Mouse (Mus musculus) limb, embryonic 10.5 days (tissue): ENCODE results near the gene Mrln. TPM values are rescaled to one million over a fixed set of nuclear protein-coding genes. Genes with fewer than 3 reads are reported as not detected.
A peak's percentile ranks its signal among the peaks of the same experiment; 100 is the strongest.

Source experiments
- DNase-seq: peaks from one replicate; pipeline ENCODE4 v3.0.0-alpha.2; 2017; ENCODE audit warnings: low spot score
- H3K27ac ChIP-seq: fragments of 300-500 bp; sonication (generic); 2 replicates; pipeline ENCODE4 v1.5.1; 2016; ENCODE audit warnings: mild to moderate bottlenecking
- H3K27me3 ChIP-seq: fragments of 300-500 bp; sonication (generic); 2 replicates; pipeline ENCODE4 v1.6.1; 2016; ENCODE audit warnings: low read depth, mild to moderate bottlenecking; ENCODE audit not compliant: poor library complexity, severe bottlenecking
- H3K36me3 ChIP-seq: fragments of 300-500 bp; sonication (generic); 2 replicates; pipeline ENCODE4 v1.6.1; 2016; ENCODE audit warnings: mild to moderate bottlenecking, moderate library complexity
- H3K4me1 ChIP-seq: fragments of 300-500 bp; sonication (generic); 2 replicates; pipeline ENCODE4 v1.6.1; 2016
- H3K4me3 ChIP-seq: fragments of 300-500 bp; sonication (generic); 2 replicates; pipeline ENCODE4 v1.5.1; 2016; ENCODE audit warnings: mild to moderate bottlenecking, moderate library complexity
- H3K9me3 ChIP-seq: fragments of 300-500 bp; sonication (generic); replicated peaks from 2 replicates; pipeline ENCODE4 v1.6.1; 2016; ENCODE audit warnings: mild to moderate bottlenecking
- WGBS: fragments of 180-500 bp; shearing (Covaris S2); methylation state at CpG from one replicate; pipeline ENCODE4 v1.1.7; 2016; 5-methylcytosine and 5-hydroxymethylcytosine counted together
- polyA plus RNA-seq: library from polyadenylated mRNA; unstranded; fragments of >200 nt; fragmentation: Nextera tagmentation; extraction: Ambion mirVana; gene quantifications from 2 replicates; pipeline ENCODE4 v1.2.1, GENCODE M21; 2016

Mrln gene
- polyA plus RNA-seq, 1 experiment from 2014 or later, result 2.9 TPM

- Histone ChIP-seq H3K27me3 (peaks cover 57% of the 10 kb centered on the region), H3K27ac (peak within 1 kb of the TSS; percentile 82), H3K36me3 (no peaks in the 10 kb centered on the region), H3K9me3 (no peaks in the 10 kb centered on the region), H3K4me1 (peaks cover 21% of the 10 kb centered on the region), H3K4me3 (peak within 1 kb of the TSS; percentile 73)
- WGBS, result under 1% methylated on average over 54 of the region's 54 CpGs
- DNase-seq, result peak; percentile 84
These were observed 40.6 kb downstream of the Mrln start, which contains the start of gene Slc16a9 for GRCm38 (mm10) chr10:70244921-70245558. TSS of gene Slc16a9 (plus strand) at chr10:70245100.

- H3K27me3 ChIP-seq, result peaks cover 57% of the 10 kb centered on the region
- H3K4me1 ChIP-seq, result peaks cover 21% of the 10 kb centered on the region
- H3K9me3 ChIP-seq, result no peaks in the 10 kb centered on the region
- WGBS, result under 1% methylated on average over 16 of the region's 16 CpGs
- no peak for DNase-seq
- no peaks in the 10 kb centered on the region for H3K36me3 ChIP-seq
- H3K4me3 ChIP-seq, result peak overlapping the region; percentile 73
- H3K27ac ChIP-seq, result peak overlapping the region; percentile 82
These were observed 41.1 kb downstream of the Mrln start for GRCm38 (mm10) chr10:70245559-70245945.

- WGBS, result 30% methylated on average over 9 of the region's 9 CpGs
- peak overlapping the region; percentile 73 for H3K4me3 ChIP-seq
These were observed 41.6 kb downstream of the Mrln start for GRCm38 (mm10) chr10:70246076-70246475.

GRCm38 (mm10) chr10:70250354-70250753, 45.9 kb downstream of the Mrln start:
- Histone ChIP-seq H3K9me3 (no peaks in the 10 kb centered on the region), H3K4me3 (no peak overlapping the region), H3K4me1 (peaks cover 8% of the 10 kb centered on the region), H3K27me3 (peaks cover 29% of the 10 kb centered on the region), H3K36me3 (no peaks in the 10 kb centered on the region), H3K27ac (no peak overlapping the region)
- no peak for DNase-seq
- 80% methylated on average over 4 of the region's 4 CpGs for WGBS

More at GRCm38 (mm10) chr10:70246076-70246475, 41.6 kb downstream of the Mrln start:
- peak; percentile 32 for DNase-seq
- Histone ChIP-seq H3K27ac (no peak overlapping the region), H3K27me3 (peaks cover 57% of the 10 kb centered on the region), H3K36me3 (no peaks in the 10 kb centered on the region), H3K9me3 (no peaks in the 10 kb centered on the region), H3K4me1 (peaks cover 21% of the 10 kb centered on the region)

- DNase-seq, result no peak
- H3K9me3 ChIP-seq, result no peaks in the 10 kb centered on the region
- WGBS, result 89% methylated on average over 6 of the region's 6 CpGs
- peaks cover 4% of the 10 kb centered on the region for H3K4me1 ChIP-seq
- H3K27me3 ChIP-seq, result peaks cover 25% of the 10 kb centered on the region
- no peak overlapping the region for H3K4me3 ChIP-seq
- no peaks in the 10 kb centered on the region for H3K36me3 ChIP-seq
- no peak overlapping the region for H3K27ac ChIP-seq
These were observed 46.3 kb downstream of the Mrln start for GRCm38 (mm10) chr10:70250766-70251165.

GRCm38 (mm10) chr10:70254666-70255065, 50.2 kb downstream of the Mrln start:
- no peaks in the 10 kb centered on the region for H3K4me1 ChIP-seq
- DNase-seq, result no peak
- no peak overlapping the region for H3K27ac ChIP-seq
- H3K9me3 ChIP-seq, result no peaks in the 10 kb centered on the region
- no peaks in the 10 kb centered on the region for H3K36me3 ChIP-seq
- H3K27me3 ChIP-seq, result no peaks in the 10 kb centered on the region
- no peak overlapping the region for H3K4me3 ChIP-seq
- WGBS, result 85% methylated on average over 4 of the region's 4 CpGs

GRCm38 (mm10) chr10:70255601-70256210, 51.2 kb downstream of the Mrln start:
- Histone ChIP-seq H3K27me3 (no peaks in the 10 kb centered on the region), H3K36me3 (no peaks in the 10 kb centered on the region), H3K9me3 (no peaks in the 10 kb centered on the region), H3K4me3 (no peak overlapping the region), H3K4me1 (no peaks in the 10 kb centered on the region), H3K27ac (no peak overlapping the region)
- no peak for DNase-seq
- 90% methylated on average over 15 of the region's 15 CpGs for WGBS

GRCm38 (mm10) chr10:70257029-70257428, 52.6 kb downstream of the Mrln start:
- Histone ChIP-seq H3K4me1 (no peaks in the 10 kb centered on the region), H3K36me3 (no peaks in the 10 kb centered on the region), H3K27me3 (no peaks in the 10 kb centered on the region), H3K9me3 (no peaks in the 10 kb centered on the region), H3K4me3 (no peak overlapping the region), H3K27ac (no peak overlapping the region)
- 90% methylated on average over 4 of the region's 4 CpGs for WGBS
- DNase-seq, result no peak

GRCm38 (mm10) chr10:70260904-70261303, 56.4 kb downstream of the Mrln start:
- no peaks in the 10 kb centered on the region for H3K36me3 ChIP-seq
- no peak overlapping the region for H3K27ac ChIP-seq
- no peak overlapping the region for H3K4me3 ChIP-seq
- no peaks in the 10 kb centered on the region for H3K9me3 ChIP-seq
- DNase-seq, result no peak
- no peaks in the 10 kb centered on the region for H3K4me1 ChIP-seq
- no peaks in the 10 kb centered on the region for H3K27me3 ChIP-seq
- WGBS, result 74% methylated on average over 4 of the region's 4 CpGs

- no peaks in the 10 kb centered on the region for H3K9me3 ChIP-seq
- no peaks in the 10 kb centered on the region for H3K27me3 ChIP-seq
- H3K27ac ChIP-seq, result no peak overlapping the region
- DNase-seq, result no peak
- H3K36me3 ChIP-seq, result no peaks in the 10 kb centered on the region
- no peaks in the 10 kb centered on the region for H3K4me1 ChIP-seq
- 81% methylated on average over 3 of the region's 3 CpGs for WGBS
- no peak overlapping the region for H3K4me3 ChIP-seq
These were observed 57.6 kb downstream of the Mrln start for GRCm38 (mm10) chr10:70262051-70262450.

GRCm38 (mm10) chr10:70263681-70264189, 59.3 kb downstream of the Mrln start:
- WGBS, result 95% methylated on average over 4 of the region's 4 CpGs
- no peaks in the 10 kb centered on the region for H3K4me1 ChIP-seq
- no peak overlapping the region for H3K27ac ChIP-seq
- no peaks in the 10 kb centered on the region for H3K9me3 ChIP-seq
- no peaks in the 10 kb centered on the region for H3K27me3 ChIP-seq
- no peak for DNase-seq
- H3K4me3 ChIP-seq, result no peak overlapping the region
- no peaks in the 10 kb centered on the region for H3K36me3 ChIP-seq

GRCm38 (mm10) chr10:70264337-70265036, 60.0 kb downstream of the Mrln start:
- H3K9me3 ChIP-seq, result no peaks in the 10 kb centered on the region
- no peaks in the 10 kb centered on the region for H3K36me3 ChIP-seq
- no peak overlapping the region for H3K4me3 ChIP-seq
- H3K4me1 ChIP-seq, result no peaks in the 10 kb centered on the region
- H3K27ac ChIP-seq, result no peak overlapping the region
- WGBS, result 91% methylated on average over 9 of the region's 9 CpGs
- H3K27me3 ChIP-seq, result no peaks in the 10 kb centered on the region
- no peak for DNase-seq

- no peak overlapping the region for H3K4me3 ChIP-seq
- 93% methylated on average over 6 of the region's 6 CpGs for WGBS
- H3K36me3 ChIP-seq, result no peaks in the 10 kb centered on the region
- no peaks in the 10 kb centered on the region for H3K9me3 ChIP-seq
- no peak for DNase-seq
- no peak overlapping the region for H3K27ac ChIP-seq
- H3K4me1 ChIP-seq, result no peaks in the 10 kb centered on the region
- no peaks in the 10 kb centered on the region for H3K27me3 ChIP-seq
These were observed 62.0 kb downstream of the Mrln start for GRCm38 (mm10) chr10:70266501-70266900.
